Mouse (Mus musculus): ENCODE data around the gene Kmt2e.
"Not testable (repeated sequence)": the region's sequence is repeated elsewhere in the genome, so short reads cannot be mapped to it uniquely, and the experiment has no call there.

Kmt2e gene

DNA sequence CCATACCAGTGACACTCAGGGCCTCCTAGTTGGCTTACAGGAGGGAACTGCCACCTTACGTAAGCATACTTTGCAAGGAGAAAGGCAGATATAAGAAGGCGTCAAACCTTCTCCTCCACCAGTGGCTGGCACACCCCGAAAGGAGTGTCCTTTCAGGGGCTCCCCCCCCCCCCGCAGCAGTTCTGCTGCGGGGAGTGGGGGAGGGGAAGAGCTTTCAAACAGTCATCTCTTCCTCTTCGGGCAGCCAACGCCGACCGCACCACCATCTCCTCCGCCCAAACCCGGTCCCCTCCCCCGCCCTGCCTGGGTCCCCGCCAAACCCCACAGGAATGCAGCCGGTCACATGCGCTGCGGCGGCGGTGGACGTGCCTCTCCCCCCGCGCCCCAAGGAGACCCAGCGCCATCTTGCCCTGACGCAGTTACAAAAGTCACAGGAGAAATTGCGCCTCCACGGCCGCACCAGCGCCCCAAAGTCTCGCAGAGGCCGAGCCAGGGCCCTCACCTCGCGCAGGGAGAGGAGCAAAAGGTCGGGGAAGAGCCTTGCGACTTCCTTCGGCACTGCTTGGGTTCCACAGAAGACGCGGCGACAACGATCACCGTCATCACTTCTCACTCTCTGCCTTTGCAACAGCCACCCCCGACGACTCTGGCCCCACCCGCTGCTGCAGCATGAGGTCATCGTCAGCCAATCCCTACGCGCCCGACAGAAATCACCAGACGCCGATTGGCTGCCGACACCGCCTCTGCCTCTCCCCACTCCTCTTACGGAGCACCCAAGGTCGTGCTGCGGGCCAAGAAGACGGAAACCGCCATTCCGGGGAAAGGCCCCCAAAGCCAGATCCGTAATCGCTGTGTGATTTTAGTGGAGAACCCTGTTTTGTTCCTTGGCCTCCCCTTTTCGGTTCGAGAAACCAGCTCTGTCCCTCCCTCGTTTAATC is 1.3 kb upstream of the Kmt2e start:
- peak; percentile 92 to 94 for DNase-seq (ENCODE audit: low spot score in 2 of 2)

DNA sequence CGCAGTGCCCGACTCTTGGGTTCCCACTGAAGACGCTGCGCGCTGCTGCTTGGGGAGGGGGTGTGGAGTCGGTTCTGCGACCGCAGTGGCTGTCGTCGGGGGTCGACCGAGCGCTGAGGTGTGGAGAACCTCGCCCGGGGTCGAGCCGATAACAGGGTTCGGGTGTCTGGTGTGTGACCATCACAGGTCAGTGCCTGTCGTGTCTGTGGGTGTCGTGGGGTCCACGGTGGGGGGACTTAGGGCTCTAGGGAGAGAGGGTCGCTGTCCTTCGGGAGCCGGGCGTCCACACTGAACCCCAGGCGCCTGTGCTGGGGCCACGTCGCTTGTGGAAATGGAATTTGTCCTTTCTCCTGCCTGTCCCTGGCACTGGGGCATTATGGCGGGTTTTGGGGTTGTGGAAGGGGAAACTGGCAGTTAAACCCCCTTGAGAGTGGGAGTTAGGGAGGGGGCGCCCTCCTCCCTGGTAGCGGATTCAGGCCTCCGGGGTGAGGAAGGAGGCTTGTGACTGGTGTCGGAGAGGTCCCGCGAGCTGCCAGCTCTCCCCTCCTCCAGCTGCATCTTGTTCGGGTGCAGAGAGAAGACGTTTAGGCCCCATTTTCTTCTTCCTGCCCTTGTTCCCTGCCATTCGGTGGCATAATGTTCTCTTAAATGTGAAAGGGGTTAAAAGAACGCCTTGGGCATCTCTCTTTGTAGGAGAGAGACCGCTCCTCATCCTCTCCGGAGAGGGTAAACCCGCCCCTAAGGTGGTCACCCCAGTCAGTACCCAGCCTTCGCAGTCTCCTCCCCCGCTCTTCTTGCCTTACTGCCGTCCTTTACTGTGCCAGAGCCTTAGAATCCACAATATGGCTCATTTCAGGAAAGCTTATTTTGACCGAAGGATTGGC is 599 bp downstream of the Kmt2e start:
- DNase-seq (ENCODE audit: low spot score in 2 of 2), result peak; percentile 36 to 49

DNA sequence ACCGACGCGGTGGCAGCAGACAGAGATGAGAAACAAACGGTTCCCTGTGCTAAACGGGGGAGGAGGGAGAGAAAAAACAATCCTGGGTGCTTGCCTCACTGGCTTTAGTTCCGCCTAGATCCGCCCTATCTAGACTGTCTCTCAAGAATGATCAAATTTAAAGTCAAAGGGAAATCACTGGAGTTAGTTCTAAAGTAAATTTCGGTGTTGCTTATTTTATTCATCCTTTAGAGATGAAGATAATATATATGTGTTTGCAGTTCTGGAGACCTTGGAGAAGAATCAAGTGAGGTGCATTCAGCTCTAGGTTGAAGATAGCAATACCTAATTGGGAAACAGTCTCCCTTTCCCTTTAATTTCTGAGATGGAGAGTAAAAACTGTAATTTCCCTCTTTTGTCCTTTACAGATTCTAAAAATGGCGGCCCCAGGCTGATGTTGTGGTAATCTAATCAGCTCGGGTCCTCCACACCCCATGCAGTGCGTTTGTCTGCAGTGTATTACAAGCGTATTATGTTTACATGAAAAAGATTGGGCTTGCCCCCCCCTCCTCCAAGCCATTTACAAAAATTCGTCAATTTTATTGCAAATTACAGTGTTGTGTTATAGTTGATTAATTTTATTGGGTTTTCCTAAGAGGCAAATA is 1.4 kb downstream of the Kmt2e start:
- no peak for DNase-seq (ENCODE audit: low spot score in 2 of 2)

DNA sequence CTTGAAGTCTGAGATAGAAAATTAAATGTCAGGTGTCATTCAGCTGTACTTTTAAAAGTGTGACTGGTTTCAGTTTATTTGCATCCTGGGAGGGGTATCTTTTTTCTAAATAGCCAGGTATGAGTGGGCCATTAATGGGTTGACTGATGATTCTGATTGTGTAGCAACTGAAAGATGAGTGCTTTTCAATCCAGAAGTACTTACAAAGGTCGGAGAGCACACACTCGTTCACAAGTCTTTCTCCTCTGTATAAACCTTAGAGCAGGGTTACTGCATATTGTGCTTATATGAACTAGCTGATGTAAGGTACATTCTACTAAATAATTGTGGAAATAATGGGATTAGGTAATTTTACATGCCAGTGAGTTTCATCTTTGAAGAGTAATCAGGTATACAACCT is 2.5 kb downstream of the Kmt2e start:
- DNase-seq (ENCODE audit: low spot score in 2 of 2), result no peak

DNA sequence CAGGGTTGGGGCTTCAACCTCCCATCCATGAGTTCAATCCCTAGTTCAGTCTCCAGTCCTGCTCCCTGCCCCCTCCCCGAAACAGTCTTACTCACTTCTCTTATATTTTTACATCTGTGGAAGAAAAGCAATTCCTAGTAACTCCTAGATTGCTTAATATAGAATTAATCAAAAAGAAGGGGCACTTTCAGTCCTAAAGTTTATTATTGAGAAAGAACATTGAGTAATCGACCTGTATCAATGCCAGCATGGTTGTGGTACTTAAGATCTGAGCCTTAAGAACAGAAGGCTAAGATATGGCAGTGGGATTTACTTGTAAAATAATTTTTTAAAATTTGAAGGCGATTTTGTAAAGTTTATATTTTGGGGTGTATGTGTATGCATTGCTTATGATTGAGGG is 5.6 kb downstream of the Kmt2e start:
- no peak for DNase-seq (ENCODE audit: low spot score in 2 of 2)

DNA sequence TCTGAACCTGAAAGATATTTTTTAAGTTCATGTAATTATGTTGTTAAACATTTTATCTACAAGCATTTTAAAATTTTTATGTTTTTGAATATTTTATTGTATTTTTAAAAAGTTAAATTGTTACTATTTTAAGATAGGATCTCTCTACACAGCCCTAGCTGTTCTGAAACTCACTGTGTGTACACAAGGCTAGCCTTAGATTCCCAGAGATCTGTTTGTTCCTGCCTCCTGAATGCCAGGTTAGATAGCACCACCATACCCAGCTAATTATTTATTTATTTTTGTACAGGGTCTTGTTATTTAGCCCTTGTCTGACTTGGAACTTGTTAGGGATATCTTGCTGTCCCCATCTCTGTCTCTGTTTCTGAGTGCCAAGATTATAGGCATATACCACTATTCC is 6.3 kb downstream of the Kmt2e start:
- no peak for DNase-seq (ENCODE audit: low spot score in 2 of 2)

DNA sequence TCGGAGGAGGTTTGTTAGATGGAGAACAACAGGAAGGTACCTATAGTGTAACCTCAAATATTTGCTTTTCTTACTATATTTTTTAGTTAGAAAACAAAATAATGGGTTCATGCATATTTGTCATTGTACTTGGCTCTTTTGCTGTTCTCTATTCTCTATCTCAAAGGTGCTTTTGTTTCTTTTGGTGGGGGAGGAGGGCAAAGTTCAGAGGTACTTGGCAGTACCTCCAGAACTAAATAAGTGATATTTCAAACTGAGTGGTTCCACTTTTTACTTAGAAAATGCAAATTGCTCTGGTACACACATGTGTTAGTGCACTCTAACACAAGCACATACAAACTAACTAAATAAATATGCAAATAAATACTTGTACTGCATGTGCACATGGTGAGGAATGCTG is 7.7 kb downstream of the Kmt2e start:
- no peak for DNase-seq (ENCODE audit: low spot score in 2 of 2)

DNA sequence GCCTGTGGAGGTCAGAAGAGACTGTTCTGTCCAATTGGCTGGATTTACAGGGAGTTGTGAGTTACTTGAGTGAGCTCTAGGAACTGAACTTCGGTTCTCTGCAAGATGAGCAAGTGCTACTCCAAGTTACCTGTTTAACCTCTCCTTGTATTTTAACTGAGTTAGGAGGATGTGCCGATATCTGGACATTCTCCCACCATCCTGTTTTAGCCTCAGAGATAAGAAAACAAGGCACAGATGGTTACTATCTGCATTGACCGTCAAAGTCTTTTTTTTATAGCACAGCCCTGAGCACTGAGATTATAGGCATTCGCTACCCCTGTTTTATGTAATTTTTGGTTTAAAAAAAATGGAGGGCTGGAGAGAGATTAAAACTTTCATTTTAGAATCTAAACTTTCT is 10.2 kb downstream of the Kmt2e start:
- no peak for DNase-seq (ENCODE audit: low spot score in 2 of 2)

DNA sequence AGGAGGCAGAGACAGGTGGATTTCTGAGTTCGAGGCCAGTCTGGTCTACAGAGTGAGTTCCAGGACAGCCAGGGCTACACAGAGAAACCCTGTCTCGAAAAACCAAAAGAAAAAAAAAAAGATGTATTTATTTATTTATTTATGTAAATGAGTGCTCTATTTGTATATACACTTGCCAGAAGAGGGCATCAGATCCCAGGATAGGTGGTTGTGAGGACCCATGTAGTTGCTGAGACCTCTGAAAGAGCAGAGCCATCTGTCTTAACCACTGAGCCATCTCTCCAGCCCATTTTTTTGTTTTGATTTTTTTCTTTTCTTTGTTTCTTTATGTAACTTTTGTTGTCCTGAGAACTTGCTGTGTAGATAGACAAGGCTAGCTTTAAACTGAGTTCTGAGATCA is 19.3 kb downstream of the Kmt2e start:
- DNase-seq (ENCODE audit: low spot score in 2 of 2), result not testable (repeated sequence)

DNA sequence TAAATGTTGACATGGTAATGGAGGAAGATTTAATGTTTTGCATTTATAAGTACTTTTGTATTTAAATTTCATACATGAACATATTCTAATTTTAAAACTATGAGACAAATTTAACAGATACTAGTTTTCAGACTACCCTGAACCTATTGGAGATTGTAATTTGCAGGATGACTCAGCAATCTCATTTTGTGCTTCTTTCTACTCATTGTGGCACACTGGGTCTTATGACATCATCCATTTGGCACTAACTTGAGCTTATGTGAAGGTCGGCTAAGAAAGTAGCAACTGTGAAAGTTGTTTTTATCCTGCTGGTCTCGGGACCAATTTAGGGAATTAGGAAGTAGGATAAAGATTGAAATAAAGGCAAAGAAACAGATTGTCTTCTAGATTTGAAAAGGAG is 27.4 kb downstream of the Kmt2e start:
- DNase-seq (ENCODE audit: low spot score in 2 of 2), result no peak

DNA sequence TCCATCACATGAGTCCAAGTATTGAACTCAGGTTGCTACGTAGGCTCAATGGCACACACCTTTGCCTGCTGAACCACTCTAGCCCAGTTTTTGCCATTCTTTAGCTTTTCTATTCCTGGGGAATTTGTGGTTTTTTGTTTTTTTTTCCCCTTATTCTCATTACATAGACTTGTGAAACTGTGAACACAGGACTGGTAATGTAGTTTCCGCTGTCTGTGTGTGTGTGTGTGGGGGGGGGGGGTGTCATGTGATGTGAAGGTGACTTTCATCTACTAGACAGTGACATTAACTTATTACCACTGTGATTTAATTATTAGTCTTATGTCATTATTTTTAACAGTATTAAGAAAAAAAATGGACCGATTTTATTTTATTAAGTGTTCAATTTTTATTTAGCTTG is 30.0 kb downstream of the Kmt2e start:
- no peak for DNase-seq (ENCODE audit: low spot score in 2 of 2)

DNA sequence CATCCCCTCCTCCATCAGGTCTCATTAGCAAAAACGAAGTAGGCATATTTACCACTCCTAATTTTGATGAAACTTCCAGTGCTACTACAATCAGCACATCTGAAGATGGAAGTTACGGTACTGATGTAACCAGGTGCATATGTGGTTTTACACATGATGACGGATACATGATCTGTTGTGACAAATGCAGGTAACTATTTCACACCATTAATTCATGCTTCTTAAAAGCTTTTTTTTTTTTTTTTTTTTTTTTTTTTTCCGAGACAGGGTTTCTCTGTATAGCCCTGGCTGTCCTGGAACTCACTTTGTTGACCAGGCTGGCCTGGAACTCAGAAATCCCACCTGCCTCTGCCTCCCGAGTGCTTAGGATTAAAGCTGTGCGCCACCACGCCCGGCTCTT is 30.5 kb downstream of the Kmt2e start:
- no peak for DNase-seq (ENCODE audit: low spot score in 2 of 2)

DNA sequence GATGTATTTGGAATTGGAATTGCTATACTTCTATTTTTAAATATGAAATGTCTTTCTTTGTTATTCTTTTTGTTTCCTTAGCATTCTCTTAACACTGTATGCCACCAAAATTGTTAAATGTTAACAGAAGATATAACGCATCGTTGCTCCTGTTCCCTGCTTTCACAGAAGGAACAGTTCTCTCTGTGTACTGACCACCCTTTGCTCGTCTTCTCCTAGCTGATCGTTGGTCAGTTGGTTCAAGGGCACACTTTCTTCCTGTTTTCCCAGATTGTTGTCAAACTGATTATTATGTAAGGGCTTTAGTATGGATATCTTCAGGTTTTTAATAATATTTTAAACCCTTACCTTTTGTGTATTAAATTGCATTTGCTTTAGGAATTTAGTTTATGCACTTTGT is 32.3 kb downstream of the Kmt2e start:
- DNase-seq (ENCODE audit: low spot score in 2 of 2), result no peak

DNA sequence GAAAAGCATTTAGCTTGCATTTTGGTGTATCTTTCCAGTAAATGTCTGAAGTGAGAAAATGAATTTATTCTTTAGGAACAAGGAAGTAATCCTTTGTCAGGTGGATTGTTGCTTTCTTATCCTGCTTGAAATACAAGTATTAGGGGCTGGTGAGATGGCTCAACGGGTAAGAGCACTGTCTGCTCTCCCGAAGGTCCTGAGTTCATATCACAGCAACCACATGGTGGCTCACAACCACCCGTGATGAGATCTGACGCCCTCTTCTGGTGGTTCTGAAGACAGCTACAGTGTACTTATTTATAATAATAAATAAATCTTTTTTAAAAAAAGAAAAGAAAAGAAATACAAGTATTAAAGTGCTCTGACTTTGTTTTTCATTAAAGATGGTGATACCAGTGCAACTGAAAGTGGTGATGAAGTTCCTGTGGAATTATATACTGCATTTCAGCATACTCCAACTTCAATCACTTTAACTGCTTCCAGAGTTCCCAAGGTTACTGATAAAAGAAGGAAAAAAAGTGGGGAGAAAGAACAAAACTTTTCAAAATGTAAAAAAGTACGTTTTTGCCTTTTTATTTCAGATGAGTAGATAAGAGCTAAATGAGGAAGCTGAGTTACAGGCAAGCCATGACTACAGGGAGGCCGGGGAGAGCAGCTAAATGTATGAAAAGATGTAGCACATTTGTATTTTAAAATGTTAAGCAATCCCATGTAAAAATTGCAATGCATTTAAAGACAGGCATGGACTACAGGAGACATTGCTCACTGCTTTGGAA is 39.0 kb downstream of the Kmt2e start:
- peak in 1 of 2 experiments; percentile 7 for DNase-seq (ENCODE audit: low spot score in 2 of 2)

DNA sequence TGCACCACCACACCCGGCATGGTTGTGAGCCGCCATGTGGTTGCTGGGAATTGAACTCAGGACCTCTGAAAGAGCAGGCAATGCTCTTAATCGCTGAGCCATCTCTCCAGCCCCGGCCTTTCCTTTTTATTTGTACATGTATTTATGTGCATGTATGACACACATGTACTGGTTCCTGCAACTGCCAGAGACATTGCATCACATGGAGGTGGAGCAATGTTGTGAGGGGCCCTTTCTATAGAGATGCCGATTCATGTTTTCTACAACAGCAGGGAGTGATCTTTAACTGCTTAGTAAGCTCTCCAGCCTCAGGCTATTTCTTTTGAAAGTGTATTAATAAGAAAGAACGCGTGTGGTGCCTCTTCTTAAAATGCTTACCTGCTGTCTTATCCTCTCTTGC is 49.6 kb downstream of the Kmt2e start:
- DNase-seq (ENCODE audit: low spot score in 2 of 2), result no peak

DNA sequence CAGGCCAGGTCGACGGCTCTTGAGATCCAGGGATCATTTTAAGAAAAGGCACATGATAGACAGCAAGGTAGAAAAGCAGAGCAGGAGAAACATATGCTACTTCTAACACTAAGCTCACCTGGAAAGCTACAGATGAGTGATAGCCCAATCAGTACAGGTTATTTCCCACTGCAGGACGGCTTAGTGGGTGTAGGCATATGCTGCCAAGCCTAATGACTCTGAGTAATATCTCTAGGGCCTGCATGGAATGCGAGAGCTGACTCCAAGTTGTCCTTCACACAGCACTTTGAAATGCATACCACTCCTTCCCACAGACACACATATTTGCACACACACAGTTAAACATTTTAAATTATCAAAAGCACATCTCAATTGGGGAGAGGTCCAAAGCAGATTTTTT is 55.0 kb downstream of the Kmt2e start:
- no peak for DNase-seq (ENCODE audit: low spot score in 2 of 2)

DNA sequence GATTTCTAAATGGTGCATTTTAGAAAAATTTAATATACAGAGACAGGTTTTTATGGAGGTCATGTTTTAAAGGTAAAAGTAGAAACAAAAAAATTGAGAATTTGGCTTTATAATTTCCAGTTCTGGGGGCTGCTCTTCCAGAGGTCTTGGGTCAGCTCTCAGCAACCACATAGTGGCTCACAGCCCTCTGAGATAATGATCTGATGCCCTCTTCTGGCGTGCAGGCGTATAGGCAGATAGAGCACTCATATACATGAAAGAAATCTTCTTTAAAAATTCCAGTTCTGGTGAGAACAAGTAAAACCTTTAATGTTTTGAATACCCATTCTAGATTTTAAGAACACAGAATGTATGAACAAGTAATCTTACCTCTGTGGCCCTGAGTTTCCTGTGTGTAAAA is 56.6 kb downstream of the Kmt2e start:
- DNase-seq (ENCODE audit: low spot score in 2 of 2), result no peak

DNA sequence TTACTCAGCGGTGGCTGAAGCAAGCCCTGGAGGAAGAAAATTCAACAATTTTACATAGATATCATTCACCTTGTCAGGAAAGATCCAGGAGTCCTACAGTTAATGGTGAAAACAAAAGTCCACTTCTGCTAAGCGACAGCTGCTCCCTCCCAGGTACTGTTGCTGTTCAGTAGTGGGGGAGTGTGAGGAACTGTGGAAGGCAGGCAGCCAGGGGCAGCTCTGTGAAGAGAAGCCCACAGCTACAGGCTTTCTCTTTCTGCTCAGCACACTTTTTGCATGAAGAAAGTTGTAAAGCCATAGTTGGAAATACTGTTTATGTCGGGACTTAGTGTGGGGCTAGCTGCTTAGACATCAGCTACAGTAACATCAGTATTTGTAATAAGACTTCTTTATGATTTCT is 62.2 kb downstream of the Kmt2e start:
- DNase-seq (ENCODE audit: low spot score in 2 of 2), result no peak

DNA sequence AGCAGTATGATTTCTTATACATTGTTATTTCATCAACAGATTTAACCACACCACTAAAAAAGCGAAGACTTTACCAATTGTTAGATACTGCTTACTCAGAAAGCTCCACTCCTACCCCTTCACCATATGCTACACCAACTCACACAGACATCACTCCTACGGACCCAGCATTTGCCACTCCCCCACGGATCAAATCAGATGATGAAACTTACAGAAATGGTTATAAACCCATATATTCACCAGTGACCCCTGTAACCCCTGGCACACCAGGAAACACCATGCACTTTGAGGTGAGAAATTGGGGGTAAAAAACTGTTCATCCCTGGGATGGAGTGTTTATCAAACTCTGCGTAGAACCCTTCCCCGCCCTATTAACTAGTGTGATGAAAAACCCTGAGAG is 62.7 kb downstream of the Kmt2e start:
- no peak for DNase-seq (ENCODE audit: low spot score in 2 of 2)

DNA sequence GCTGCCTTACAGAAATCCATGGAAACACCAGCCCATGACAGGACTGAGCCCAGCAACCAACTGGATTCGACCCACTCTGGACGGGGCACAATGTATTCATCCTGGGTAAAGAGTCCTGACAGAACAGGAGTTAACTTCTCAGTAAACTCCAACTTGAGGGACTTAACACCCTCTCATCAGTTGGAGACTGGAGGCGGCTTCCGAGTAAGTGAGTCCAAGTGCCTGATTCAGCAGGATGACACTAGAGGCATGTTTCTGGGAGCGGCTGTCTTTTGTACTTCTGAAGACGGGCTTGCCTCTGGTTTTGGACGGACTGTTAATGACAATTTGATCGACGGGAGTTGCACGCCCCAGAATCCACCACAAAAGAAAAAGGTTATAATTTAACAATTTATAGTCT is 63.7 kb downstream of the Kmt2e start:
- DNase-seq (ENCODE audit: low spot score in 2 of 2), result no peak

DNA sequence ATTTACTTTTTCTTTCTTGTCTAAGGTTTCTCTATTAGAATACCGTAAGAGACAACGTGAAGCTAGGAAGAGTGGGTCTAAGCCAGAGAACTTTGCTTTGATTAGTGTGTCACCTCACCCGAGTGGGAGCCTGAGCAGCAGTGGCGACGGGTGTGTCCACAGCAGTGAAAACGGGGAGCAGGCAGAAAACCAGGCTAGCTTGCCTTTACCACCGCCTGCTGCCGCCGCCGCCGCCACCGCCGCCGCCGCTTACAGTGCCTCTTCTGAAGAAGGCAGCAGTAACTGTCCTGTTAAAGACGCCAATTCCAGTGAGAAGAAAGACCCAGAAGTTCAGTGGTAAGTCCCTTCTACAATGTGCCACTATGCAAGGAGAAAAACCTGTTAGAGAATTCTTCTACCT is 65.0 kb downstream of the Kmt2e start:
- no peak for DNase-seq (ENCODE audit: low spot score in 2 of 2)

DNA sequence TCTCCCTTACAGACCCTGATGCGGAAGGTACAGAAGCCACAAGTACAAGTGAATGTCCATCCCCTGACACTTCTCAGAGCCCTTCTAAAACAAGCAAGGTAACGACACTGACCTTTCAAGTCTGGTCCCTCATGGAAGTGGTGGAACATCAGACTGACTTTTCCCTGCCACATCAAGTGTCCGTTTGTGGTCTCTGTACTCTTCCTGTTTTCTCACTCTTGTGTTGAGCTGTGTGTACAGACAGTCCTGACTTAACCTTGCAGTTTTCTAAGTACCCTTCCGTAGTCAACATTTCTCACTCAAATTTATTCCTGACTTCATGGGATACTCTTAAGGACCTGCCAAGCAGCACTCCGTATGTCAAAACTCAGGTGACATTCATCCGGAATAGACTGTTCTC is 66.5 kb downstream of the Kmt2e start:
- DNase-seq (ENCODE audit: low spot score in 2 of 2), result no peak
